Mouse (Mus musculus) right cerebral cortex, postnatal 4 days (tissue): Measurements from ENCODE around the gene Togaram1.
A peak's percentile ranks its signal among the peaks of the same experiment; 100 is the strongest.

Source experiments
- DNase-seq: peaks from one replicate; pipeline ENCODE4 v3.0.0-alpha.2; 2022

Gene Togaram1

GRCm38 (mm10) chr12:64965124-64966026 is at the start of gene Togaram1, which contains the start of gene Klhl28:
Togaram1 (plus strand) TSS chr12:64965804.
Klhl28 (minus strand) TSS chr12:64965534.
- DNase-seq = peak; percentile 96

DNA sequence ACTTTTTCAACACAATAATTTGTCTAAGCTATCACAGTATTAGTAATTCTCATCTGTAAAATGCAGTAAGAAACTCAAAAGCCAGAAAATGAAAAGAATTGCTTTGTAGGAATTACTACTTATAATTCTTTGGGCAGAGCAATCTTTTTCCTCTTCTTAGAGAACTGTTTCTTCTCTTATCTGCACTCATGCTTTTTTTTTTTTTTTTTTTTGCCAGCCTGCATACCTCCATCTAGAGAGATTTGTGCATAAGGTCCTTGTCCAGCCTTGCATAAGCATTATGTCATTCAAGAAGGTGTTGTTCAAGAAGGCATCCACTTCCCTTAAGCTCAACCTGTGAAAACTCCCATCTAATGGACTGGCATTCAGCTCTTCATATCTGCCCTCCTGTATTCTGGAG is 48.9 kb upstream of the Togaram1 start:
- no peak for DNase-seq

- peak; percentile 89 for DNase-seq
These were observed 47.8 kb upstream of the Togaram1 start, which contains the start of gene Gm527 for GRCm38 (mm10) chr12:64917578-64918471. Gm527 (plus strand) TSS chr12:64917906.

GRCm38 (mm10) chr12:64937493-64937892 is 28.1 kb upstream of the Togaram1 start:
- DNase-seq = no peak

GRCm38 (mm10) chr12:64964560-64964959 is 1.0 kb upstream of the Togaram1 start:
- no peak for DNase-seq

DNA sequence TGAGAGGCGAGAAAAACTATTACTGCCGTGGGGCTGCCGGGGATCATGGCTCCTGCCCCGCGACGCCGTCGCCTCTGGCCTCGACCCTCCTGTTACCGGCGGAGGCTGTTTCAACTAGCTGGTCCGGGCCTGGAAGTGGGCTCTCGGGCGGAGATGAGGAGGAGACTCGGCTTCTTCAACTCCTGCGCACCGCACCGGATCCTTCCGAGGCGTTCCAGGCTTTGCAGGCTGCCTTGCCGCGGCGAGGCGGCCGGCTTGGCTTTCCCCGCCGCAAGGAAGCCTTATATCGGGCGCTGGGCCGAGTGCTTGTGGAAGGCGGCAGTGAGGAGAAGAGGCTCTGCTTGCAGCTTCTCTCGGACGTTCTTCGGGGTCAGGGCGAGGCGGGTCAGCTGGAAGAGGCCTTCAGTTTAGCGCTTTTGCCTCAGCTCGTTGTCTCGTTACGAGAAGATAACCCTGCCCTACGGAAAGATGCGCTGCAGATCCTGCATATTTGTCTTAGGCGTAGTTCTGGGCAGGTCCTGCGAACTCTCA is 562 bp downstream of the Togaram1 start:
- peak; percentile 53 for DNase-seq

- DNase-seq = peak; percentile 10
These were observed 1.2 kb downstream of the Togaram1 start for GRCm38 (mm10) chr12:64966652-64967435.

GRCm38 (mm10) chr12:64967470-64967869 is 1.9 kb downstream of the Togaram1 start:
- no peak for DNase-seq

DNA sequence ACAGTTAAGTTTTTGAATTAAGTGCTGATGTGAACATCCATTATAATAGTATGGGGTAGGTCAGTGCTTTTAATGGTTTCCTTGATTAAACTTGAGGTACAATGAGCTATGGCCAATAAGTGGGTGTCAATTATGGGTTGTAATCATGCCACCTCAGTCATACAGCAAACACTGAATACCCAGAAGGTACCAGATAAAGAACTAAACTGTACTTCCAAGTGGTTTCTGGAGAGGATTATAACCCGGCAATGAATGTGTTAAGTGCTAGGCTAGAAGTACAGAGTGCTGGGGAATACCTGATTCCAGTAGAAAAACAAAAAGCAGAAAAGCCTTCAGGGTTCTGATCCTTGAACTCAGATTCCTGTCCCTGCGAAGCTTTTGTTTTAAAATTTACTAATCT is 2.5 kb downstream of the Togaram1 start:
- DNase-seq = no peak

GRCm38 (mm10) chr12:64971399-64971798 is 5.8 kb downstream of the Togaram1 start:
- DNase-seq = no peak

DNA sequence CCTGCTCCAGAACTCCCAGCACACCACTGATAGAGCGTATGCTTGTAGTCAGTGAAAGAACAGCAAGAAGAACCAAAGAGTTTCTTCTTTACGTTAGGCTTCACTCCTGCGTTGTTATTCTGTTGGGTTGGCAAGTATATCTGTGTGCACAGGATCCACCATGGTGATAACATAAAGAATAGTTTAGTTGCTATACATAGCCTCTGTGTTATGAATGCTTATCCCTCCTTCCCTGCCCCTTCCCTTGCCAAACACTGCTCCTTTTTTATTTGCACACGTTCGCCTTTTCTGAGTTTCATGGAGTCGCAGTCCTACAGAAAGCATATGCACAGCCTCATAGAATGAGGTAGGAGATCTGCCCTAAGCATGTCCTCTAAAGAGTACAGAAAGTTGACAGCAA is 6.5 kb downstream of the Togaram1 start:
- no peak for DNase-seq

DNA sequence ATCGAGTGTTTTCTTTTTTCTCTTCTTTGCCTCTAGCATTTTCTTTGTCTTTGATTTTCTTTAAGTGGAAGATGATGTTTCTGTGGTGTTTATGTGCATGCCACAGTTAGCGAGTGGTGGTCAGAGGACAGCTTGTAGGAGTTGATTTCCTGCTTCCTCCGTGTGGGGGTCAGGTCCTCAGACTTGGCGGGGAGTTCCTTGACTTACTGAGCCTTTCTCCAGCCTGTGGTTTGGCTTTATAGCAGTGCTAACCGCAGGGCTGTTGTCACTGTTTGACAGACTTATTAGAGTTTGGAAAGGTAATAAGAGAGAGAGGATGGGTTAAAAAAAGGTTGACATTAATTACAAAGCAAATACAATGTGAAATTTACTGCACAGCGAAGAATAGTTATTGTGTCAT is 10.0 kb downstream of the Togaram1 start:
- DNase-seq = no peak

DNA sequence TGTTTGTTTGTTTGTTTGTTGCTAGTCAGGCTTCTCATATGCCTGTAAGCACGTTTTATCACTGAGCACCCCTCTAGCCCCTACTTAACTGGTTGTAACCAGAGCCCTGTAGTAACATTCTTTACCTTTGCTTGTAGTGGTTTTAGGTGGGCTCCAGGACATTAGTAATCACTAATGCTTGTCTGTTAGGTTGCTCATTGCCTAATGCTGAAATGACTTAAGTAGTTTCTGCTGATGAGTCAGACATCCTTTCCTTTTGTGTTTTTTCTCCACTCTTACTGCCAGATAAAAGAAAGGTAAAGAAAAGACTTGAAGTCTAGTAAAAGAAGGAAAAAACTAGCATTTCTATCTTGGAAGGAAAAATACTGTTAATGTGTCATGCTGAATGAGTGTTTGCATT is 10.6 kb downstream of the Togaram1 start:
- no peak for DNase-seq

- DNase-seq = no peak
These were observed 11.9 kb downstream of the Togaram1 start for GRCm38 (mm10) chr12:64977518-64977917.

GRCm38 (mm10) chr12:65007725-65008124 is 42.1 kb downstream of the Togaram1 start:
- DNase-seq = no peak

- DNase-seq = no peak
These were observed 57.2 kb downstream of the Togaram1 start for GRCm38 (mm10) chr12:65022842-65023241.

GRCm38 (mm10) chr12:65035839-65036189 is 70.2 kb downstream of the Togaram1 start:
- DNase-seq = no peak

GRCm38 (mm10) chr12:65036190-65036870 is 70.7 kb downstream of the Togaram1 start, which contains the start of gene Prpf39:
Prpf39 (plus strand) TSS chr12:65036333.
- DNase-seq = peak; percentile 92

DNA sequence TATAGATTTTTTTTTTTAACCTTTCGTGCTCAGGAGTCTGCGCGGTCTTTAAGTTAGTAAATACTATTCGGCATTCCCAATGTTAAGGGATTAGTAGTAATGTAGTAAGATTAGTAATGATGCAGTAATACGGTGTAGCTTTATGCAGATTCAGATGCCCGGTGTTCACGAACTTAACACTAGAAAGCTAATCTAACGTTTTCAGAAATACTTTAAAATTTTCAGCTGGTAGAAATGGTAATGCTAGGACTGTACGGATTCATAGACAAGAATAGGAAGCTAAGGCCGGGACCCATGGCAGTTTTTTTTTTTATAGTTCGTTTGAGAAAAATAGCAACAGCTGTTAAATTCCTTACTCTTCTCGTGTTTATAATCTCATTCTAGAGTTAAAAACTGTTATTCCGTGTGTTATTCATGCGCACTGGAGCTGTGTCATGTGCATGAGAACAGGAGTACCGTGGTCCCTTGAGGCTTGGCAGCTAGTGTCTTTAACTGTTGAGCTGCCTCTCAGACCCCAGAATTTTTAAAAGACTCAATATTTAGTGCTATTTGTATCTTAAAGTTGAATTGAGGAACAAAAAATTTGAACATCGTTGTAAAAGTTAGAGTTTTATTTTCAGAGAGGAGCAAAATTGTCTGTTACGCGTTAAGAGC is 71.4 kb downstream of the Togaram1 start:
- DNase-seq = no peak

DNA sequence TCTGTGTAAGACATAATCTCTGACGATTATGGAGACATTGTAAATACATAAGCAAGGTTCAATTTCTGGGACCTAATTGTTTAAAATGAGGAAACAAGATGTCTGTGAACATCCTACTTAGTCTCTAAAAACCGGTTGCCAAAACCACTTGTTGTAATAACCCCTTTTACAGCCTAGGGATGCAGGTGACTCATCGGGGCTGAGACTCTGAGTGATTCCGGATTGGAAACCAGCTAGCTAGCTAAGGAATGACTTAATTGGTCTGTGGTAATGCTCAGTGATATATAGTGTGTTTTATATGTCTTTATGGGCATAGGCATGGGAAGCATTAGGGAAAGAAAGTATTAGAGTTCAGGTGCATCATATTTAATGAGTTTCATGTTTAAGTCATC is 71.9 kb downstream of the Togaram1 start:
- DNase-seq = no peak

GRCm38 (mm10) chr12:65048799-65049198 is 83.2 kb downstream of the Togaram1 start:
- no peak for DNase-seq
